Mouse (Mus musculus) liver, adult 2 months (tissue): Measurements from ENCODE around the gene Atp6v1g2.
"Not testable (repeated sequence)": the region's sequence is repeated elsewhere in the genome, so short reads cannot be mapped to it uniquely, and the experiment has no call there.

ENCODE experiments used
- CTCF ChIP-seq: fragments of 200-500 bp; IDR thresholded peaks from 2 replicates; pipeline ENCODE4 v1.5.1; 2011; ENCODE audit warnings: low read depth, low read length, control low read depth
- POLR2A ChIP-seq: fragments of 200-500 bp; IDR thresholded peaks from 2 replicates; pipeline ENCODE4 v1.6.1; 2011; ENCODE audit warnings: low read length, control low read depth; ENCODE audit not compliant: insufficient read depth; ENCODE audit errors: extremely low read depth

DNA sequence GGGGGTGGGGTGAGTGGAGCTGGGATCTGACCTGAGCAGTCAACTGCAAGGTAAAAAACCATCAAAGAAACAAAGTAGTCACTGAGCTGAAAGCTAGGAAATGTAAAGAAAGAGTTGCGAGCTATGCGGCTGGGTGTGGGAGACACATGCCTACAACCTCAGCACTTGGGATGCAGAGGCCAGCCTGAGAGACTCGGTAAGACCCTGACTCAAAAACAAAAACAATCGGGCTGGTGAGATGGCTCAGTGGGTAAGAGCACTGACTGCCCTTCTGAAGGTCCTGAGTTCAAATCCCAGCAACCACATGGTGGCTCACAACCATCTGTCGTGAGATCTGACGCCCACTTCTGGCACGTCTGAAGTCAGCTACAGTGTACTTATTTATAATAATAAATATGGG, 630 bp downstream of the Atp6v1g2 start:
- not testable (repeated sequence) for TF ChIP-seq CTCF, POLR2A
